Mouse (Mus musculus) layer of hippocampus, adult 2 months (tissue): ENCODE measurements around the gene Rab3gap2. TPM values are rescaled to one million over a fixed set of nuclear protein-coding genes. Genes with fewer than 3 reads are reported as not detected.
A peak's percentile ranks its signal among the peaks of the same experiment; 100 is the strongest.

Source experiments
- DNase-seq, 2 experiments: peaks; one replicate each; pipeline ENCODE4 v3.0.0; 2022; ENCODE audit warnings: low spot score in 2 of 2
- H3K27ac ChIP-seq: fragments of 200-600 bp; 2 replicates; pipeline ENCODE4 v1.8.1; 2022
- H3K4me3 ChIP-seq: fragments of 200-600 bp; 2 replicates; pipeline ENCODE4 v1.8.1; 2022; ENCODE audit warnings: mild to moderate bottlenecking
- CTCF ChIP-seq: fragments of 200-600 bp; conservative IDR thresholded peaks from 2 replicates; pipeline ENCODE4 v1.8.1; 2022; ENCODE audit warnings: antibody characterized with exemption, mild to moderate bottlenecking, moderate library complexity
- total RNA-seq, 2 experiments: library from RNA; stranded (reverse); gene quantifications; 2 replicates each; pipeline ENCODE4 v1.2.3; 2021

The Rab3gap2 gene
- total RNA-seq, 2 experiments from 2014 or later = 65.8 to 70.8 TPM

GRCm38 (mm10) chr1:185236530-185236929 lies 32.6 kb downstream of the Rab3gap2 start:
- peak; percentile 42 for TF ChIP-seq CTCF
- peak overlapping the region; percentile 54; the same call in 1 of the 2 replicates for H3K27ac ChIP-seq
- no peak for DNase-seq
- no peak overlapping the region for H3K4me3 ChIP-seq

- DNase-seq = no peak
- TF ChIP-seq CTCF = no peak
- peak overlapping the region; percentile 91 for H3K27ac ChIP-seq
- H3K4me3 ChIP-seq = no peak overlapping the region
Observed at GRCm38 (mm10) chr1:185243013-185243412, 39.1 kb downstream of the Rab3gap2 start.

GRCm38 (mm10) chr1:185245456-185245855 lies 41.5 kb downstream of the Rab3gap2 start:
- no peak for DNase-seq
- H3K27ac ChIP-seq = no peak overlapping the region
- H3K4me3 ChIP-seq = no peak overlapping the region
- TF ChIP-seq CTCF = no peak

- DNase-seq = no peak
- no peak overlapping the region for H3K4me3 ChIP-seq
- TF ChIP-seq CTCF = no peak
Observed at GRCm38 (mm10) chr1:185247429-185248085, 43.6 kb downstream of the Rab3gap2 start.

GRCm38 (mm10) chr1:185248728-185249127 lies 44.8 kb downstream of the Rab3gap2 start:
- Histone ChIP-seq H3K4me3 (no peak overlapping the region), H3K27ac (no peak overlapping the region)
- DNase-seq = no peak
- no peak for TF ChIP-seq CTCF

More at GRCm38 (mm10) chr1:185247429-185248085, 43.6 kb downstream of the Rab3gap2 start:
- no peak overlapping the region for H3K27ac ChIP-seq

- no peak overlapping the region for H3K4me3 ChIP-seq
- H3K27ac ChIP-seq = peak overlapping the region; percentile 63
- no peak for TF ChIP-seq CTCF
- DNase-seq = no peak
Observed at GRCm38 (mm10) chr1:185252351-185252750, 48.4 kb downstream of the Rab3gap2 start.

- peak; percentile 82 to 86 for DNase-seq
- Histone ChIP-seq H3K27ac (peak overlapping the region; percentile 63), H3K4me3 (no peak overlapping the region)
- no peak for TF ChIP-seq CTCF
Observed at GRCm38 (mm10) chr1:185253140-185253892, 49.4 kb downstream of the Rab3gap2 start.

- DNase-seq = no peak
- Histone ChIP-seq H3K4me3 (no peak overlapping the region), H3K27ac (no peak overlapping the region)
- no peak for TF ChIP-seq CTCF
Observed at GRCm38 (mm10) chr1:185255336-185255735, 51.4 kb downstream of the Rab3gap2 start.

- Histone ChIP-seq H3K27ac (no peak overlapping the region), H3K4me3 (no peak overlapping the region)
- no peak for TF ChIP-seq CTCF
- DNase-seq = no peak
Observed at GRCm38 (mm10) chr1:185256753-185257152, 52.8 kb downstream of the Rab3gap2 start.

- DNase-seq = no peak
- peak; percentile 76 for TF ChIP-seq CTCF
- no peak overlapping the region for H3K4me3 ChIP-seq
- H3K27ac ChIP-seq = peak overlapping the region; percentile 25; the same call in 1 of the 2 replicates
Observed at GRCm38 (mm10) chr1:185262565-185262964, 58.6 kb downstream of the Rab3gap2 start.

GRCm38 (mm10) chr1:185268675-185269074 lies 64.8 kb downstream of the Rab3gap2 start:
- Histone ChIP-seq H3K4me3 (no peak overlapping the region), H3K27ac (no peak overlapping the region)
- no peak for TF ChIP-seq CTCF
- DNase-seq = no peak

- Histone ChIP-seq H3K4me3 (no peak overlapping the region), H3K27ac (no peak overlapping the region)
- TF ChIP-seq CTCF = no peak
- no peak for DNase-seq
Observed at GRCm38 (mm10) chr1:185270403-185271097, 66.6 kb downstream of the Rab3gap2 start.

- TF ChIP-seq CTCF = no peak
- no peak overlapping the region for H3K27ac ChIP-seq
- H3K4me3 ChIP-seq = no peak overlapping the region
- DNase-seq = no peak
Observed at GRCm38 (mm10) chr1:185271373-185271772, 67.5 kb downstream of the Rab3gap2 start.
